Mouse (Mus musculus) liver, embryonic 16.5 days (tissue): ENCODE data around the gene P4htm. TPM values are rescaled to one million over a fixed set of nuclear protein-coding genes. Genes with fewer than 3 reads are reported as not detected.

ENCODE experiments used
- ATAC-seq: fragments of 200-750 bp; cut with Nextera tagmentation; 2 replicates; pipeline ENCODE4 v1.8.0; 2017; ENCODE audit warnings: low read depth, mild to moderate bottlenecking, moderate number of reproducible peaks, moderate library complexity
- H3K27ac ChIP-seq: fragments of 300-500 bp; sonication (generic); 2 replicates; pipeline ENCODE4 v1.5.1; 2014; ENCODE audit warnings: mild to moderate bottlenecking, low read length
- H3K27me3 ChIP-seq: fragments of 300-500 bp; sonication (generic); 2 replicates; pipeline ENCODE4 v1.6.1; 2014; ENCODE audit warnings: low read depth, low read length, mixed read lengths; ENCODE audit not compliant: control insufficient read depth, insufficient read depth
- H3K36me3 ChIP-seq: fragments of 300-500 bp; sonication (generic); 2 replicates; pipeline ENCODE4 v1.6.1; 2014; ENCODE audit warnings: mild to moderate bottlenecking; ENCODE audit not compliant: control insufficient read depth, insufficient read depth
- H3K4me1 ChIP-seq: fragments of 300-500 bp; sonication (generic); 2 replicates; pipeline ENCODE4 v1.6.1; 2014; ENCODE audit warnings: low read depth, low read length, mixed read lengths; ENCODE audit not compliant: control insufficient read depth
- H3K4me2 ChIP-seq: fragments of 300-500 bp; sonication (generic); 2 replicates; pipeline ENCODE4 v1.6.1; 2014; ENCODE audit warnings: low read depth, low read length, mixed read lengths
- H3K4me3 ChIP-seq: fragments of 300-500 bp; sonication (generic); 2 replicates; pipeline ENCODE4 v1.5.1; 2014; ENCODE audit warnings: low read depth, mild to moderate bottlenecking, low read length
- H3K9ac ChIP-seq: fragments of 300-500 bp; sonication (generic); 2 replicates; pipeline ENCODE4 v1.6.1; 2014; ENCODE audit warnings: low read depth, low read length
- H3K9me3 ChIP-seq: fragments of 300-500 bp; sonication (generic); replicated peaks from 2 replicates; pipeline ENCODE4 v1.6.1; 2016; ENCODE audit warnings: low read length; ENCODE audit not compliant: control insufficient read depth
- WGBS: fragments of 180-500 bp; shearing (Covaris S2); extraction: QIAGEN DNeasy Blood & Tissue Kit; methylation state at CpG from one replicate; pipeline ENCODE4 v1.1.7; 2014; ENCODE audit not compliant: insufficient replicate concordance; 5-methylcytosine and 5-hydroxymethylcytosine counted together
- polyA plus RNA-seq: library from polyadenylated mRNA; unstranded; fragments of >200 nt; fragmentation: Nextera tagmentation; extraction: Ambion mirVana; gene quantifications from 2 replicates; pipeline ENCODE4 v1.2.1, GENCODE M21; 2015

The P4htm gene
- polyA plus RNA-seq, 1 experiment from 2014 or later: 0.48 TPM

DNA sequence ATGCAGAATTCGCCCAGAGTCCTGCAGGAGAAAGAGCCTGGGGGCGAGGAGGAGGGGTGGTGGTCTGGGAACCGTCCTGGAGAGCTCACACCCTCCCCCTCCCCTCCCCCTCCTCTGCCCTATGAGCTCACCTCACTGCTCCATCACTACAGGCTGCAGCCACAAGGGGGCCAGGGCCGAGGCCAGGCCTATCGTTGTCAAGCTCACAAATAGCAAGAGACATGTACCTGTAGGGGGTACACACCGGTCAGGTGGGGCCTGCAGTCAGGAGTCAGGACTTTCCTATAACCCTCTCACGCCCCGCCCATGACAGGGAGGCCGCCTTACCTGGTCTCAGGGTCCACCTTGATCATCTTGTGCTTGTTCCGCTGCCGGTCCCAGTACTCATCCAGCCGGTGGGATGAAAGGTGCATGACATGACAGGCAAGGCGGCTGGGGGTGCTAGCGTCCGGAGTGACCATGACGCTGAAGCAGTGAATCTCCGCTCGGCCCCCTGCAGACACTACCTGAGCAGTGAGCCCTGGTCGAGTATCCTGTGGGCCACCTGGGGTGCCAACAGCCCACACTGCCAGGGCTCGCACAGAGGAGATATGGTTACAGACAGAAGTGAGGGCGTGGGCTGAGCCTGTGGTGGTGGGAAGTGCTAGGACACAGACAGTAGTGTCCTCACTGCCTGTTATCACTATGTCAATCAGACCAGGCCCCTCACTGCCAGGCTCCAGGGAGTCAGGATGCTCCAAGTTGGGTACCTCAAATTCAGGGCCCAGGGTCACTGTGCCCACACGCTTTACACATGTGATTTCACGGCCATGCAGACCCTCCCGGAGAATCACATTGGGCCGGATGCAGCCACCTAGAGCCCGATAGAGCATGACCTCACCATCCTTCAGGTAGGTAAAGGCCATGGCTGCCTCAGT lies 23.4 kb downstream of the P4htm start:
- Histone ChIP-seq H3K4me2 (no peak overlapping the region), H3K4me1 (peaks cover 28% of the 10 kb centered on the region), H3K27ac (no peak overlapping the region), H3K36me3 (peaks cover 7% of the 10 kb centered on the region), H3K4me3 (no peak overlapping the region), H3K9ac (no peak overlapping the region), H3K9me3 (no peaks in the 10 kb centered on the region), H3K27me3 (no peaks in the 10 kb centered on the region)
- no peak for ATAC-seq
- 62% methylated on average over 26 of the region's 26 CpGs for WGBS

DNA sequence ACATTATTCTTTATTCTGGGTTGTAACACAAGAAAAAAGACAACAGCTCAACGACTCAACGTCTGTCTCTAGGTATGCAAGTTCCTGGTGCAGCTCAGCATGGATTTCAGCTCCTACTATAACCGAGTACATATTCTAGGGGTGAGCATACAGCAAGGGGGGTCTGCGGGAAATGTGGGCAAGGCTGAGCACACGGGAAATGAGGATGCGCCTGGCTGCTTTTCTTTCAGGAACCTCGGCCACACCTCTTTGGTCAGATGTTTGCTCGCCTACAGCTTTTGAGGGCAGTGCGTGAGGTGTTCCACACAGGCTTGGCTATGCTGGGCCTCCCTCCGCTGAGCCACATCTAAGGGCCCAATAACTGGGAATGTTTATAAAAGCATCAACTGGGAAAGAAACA lies 25.1 kb downstream of the P4htm start:
- Histone ChIP-seq H3K9ac (no peak overlapping the region), H3K4me1 (peaks cover 31% of the 10 kb centered on the region), H3K27ac (no peak overlapping the region), H3K27me3 (no peaks in the 10 kb centered on the region), H3K4me2 (no peak overlapping the region), H3K4me3 (no peak overlapping the region), H3K9me3 (no peaks in the 10 kb centered on the region), H3K36me3 (peaks cover 7% of the 10 kb centered on the region)
- ATAC-seq: no peak
- WGBS: 78% methylated on average over 10 of the region's 10 CpGs

DNA sequence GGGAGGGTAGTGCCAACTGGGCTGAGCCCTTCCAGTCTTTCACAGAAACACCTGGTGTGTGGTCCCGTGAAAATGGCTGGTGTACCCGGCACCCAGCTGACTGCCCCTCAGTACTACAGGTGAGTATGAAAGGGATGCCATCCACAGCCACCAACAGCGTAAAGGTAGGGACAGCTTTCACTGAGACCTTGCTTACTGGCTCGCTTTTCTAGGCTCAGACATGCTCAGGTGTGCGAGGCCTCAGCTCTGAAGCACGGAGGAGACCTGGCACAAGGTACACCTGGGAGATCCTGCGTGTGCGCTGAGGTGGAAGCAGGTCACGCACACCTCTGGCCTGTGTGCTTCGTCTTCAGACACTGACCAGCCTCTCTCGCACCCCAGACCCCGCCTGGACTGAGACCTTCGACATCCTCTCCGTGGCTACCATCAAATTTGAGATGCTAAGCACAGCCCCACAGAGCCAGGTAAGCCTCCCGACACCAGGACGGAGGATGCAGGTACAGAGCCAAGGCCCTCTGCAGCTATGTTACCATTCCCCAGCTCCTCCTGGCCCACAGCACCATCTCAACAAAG lies 26.0 kb downstream of the P4htm start:
- Histone ChIP-seq H3K9me3 (no peaks in the 10 kb centered on the region), H3K4me3 (no peak overlapping the region), H3K27ac (no peak overlapping the region), H3K4me1 (peaks cover 30% of the 10 kb centered on the region), H3K27me3 (no peaks in the 10 kb centered on the region), H3K9ac (no peak overlapping the region), H3K36me3 (peaks cover 7% of the 10 kb centered on the region), H3K4me2 (no peak overlapping the region)
- no peak for ATAC-seq
- WGBS: 86% methylated on average over 16 of the region's 16 CpGs

DNA sequence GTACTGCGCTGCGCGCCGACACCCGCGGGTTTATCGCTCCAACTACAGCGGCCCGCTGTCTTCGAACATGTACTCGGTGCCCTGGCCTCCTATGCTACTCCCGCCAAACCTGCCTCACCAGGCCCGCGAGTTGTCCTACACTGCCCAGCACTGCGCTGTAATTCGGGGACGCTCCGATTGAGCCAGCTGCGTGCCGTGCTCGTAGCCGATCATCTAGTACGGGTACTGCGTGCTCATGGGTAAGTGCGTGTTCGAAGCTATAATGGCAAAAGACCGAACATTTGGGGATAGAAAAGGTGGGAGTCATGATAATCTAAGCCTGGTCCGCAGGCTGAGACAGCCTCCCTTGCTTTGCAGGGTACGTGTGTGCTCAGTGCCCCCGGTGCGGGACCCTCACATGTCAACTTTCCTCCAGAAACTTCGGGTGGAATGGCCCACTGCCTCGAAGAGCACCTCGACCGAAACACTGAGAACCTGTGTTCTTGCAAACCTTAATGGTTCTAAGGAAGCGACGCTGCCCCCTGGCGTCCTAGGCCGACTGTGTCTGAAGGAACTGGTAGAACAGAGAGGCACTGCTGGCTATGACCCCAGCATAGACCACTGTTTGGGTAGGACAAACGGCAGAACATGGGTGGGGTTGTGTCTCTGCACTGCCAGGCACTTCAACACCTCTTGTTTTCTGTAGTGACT lies 27.1 kb downstream of the P4htm start:
- peak overlapping the region; percentile 85 for H3K4me3 ChIP-seq
- H3K4me1 ChIP-seq: peaks cover 40% of the 10 kb centered on the region
- H3K27me3 ChIP-seq: no peaks in the 10 kb centered on the region
- WGBS: 1% methylated on average over 40 of the region's 40 CpGs
- H3K27ac ChIP-seq: peak overlapping the region; percentile 46
- H3K9ac ChIP-seq: peak overlapping the region; percentile 74
- peaks cover 7% of the 10 kb centered on the region for H3K36me3 ChIP-seq
- peak overlapping the region; percentile 96 for H3K4me2 ChIP-seq
- ATAC-seq: peak; percentile 0; the same call in 1 of the 2 replicates
- H3K9me3 ChIP-seq: no peaks in the 10 kb centered on the region

DNA sequence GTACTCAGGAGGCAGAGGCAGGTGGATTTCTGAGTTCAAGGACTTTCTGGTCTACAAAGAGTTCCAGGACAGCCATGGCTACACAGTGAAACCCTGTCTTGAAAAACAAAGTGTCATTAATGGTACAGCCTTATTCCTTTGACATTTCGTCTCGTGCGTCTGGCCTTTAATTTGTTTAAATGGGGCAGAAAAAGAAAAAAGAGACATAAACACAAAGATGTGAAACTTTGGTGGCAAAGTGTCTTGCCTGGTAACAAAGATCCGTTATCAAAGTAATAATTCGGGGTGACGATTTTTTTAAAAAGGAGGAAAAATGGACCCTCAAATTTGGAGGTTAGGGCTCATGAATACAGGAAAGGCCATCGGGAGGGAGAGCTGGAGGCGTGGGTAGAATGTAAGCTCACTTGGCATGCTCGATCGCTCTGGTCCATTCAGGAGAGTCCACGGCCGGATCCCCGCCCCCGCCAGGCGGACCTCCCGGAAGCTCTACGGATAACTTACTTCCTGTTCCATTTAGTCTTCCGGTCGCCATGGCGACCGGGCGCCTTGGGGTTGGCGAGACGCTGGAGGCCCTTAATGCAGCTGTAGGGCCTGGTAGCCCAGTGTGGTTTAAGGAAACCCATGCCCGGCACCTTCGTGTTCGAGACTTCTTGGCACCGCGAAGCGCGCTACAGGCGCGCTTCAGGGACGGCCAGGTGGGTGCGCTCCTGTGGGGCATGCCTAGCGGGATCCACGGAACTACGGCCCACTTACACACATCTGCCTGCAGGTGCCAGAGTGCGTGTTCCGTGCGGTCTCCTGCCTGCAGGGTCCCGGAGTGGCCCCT lies 27.9 kb downstream of the P4htm start, which contains the start of gene Dalrd3:
Gene Dalrd3, plus strand, starts transcription at position 506 of the 826 bp plus-strand sequence.
- peaks cover 7% of the 10 kb centered on the region for H3K36me3 ChIP-seq
- 4% methylated on average over 42 of the region's 42 CpGs for WGBS
- peak within 1 kb of the TSS; percentile 87 for H3K4me3 ChIP-seq
- no peaks in the 10 kb centered on the region for H3K27me3 ChIP-seq
- peak; percentile 62 for ATAC-seq
- peak within 1 kb of the TSS; percentile 96 for H3K4me2 ChIP-seq
- H3K27ac ChIP-seq: peak within 1 kb of the TSS; percentile 46
- no peaks in the 10 kb centered on the region for H3K9me3 ChIP-seq
- peaks cover 40% of the 10 kb centered on the region for H3K4me1 ChIP-seq
- H3K9ac ChIP-seq: peak within 1 kb of the TSS; percentile 74

DNA sequence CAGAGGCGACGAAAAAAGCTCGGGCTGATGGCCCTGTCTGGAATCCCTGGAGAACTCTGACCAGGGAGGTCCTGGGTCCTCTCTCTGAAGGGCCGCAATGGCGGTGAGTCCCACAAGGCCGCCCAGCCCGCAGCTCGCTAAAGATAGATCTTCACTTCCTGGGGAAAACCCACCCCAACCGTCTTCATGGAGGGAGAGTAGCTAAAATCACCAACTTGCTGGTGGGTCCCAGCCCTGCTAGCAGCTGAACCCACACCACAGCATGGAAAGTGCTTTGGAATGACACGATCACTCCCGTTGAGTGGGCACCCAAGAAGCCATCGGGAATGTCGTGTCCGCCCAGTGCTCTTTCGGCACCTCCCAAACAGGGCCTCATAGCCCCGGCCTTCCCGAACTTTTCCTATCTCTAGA lies 29.0 kb downstream of the P4htm start:
- WGBS: 36% methylated on average over 17 of the region's 17 CpGs

DNA sequence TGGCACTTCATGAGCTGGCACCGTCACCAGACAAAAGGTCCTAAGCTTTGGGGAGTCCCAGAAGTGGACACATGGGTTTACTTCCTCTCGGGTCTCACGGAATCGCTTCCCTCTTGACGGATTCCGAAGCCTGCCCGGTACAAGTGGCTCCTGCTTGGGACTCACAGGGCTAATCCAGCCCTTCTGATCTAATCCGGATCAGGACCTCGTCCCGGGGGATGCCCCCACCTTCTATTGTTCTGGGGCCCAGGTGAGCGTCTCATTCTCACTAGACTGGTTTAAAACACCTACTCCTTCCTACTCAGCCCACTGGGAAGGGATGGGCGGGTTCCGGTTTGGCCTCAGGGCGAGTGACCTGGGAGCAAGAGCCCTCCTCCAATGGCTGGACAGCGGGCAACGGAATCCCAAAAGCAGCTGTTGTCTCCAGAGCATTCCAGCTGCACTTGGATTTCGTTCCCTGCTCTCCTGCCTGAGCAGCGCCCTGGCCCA lies 29.5 kb downstream of the P4htm start:
- Histone ChIP-seq H3K4me1 (peaks cover 48% of the 10 kb centered on the region), H3K4me3 (peak overlapping the region; percentile 87), H3K9ac (peak overlapping the region; percentile 84), H3K36me3 (peaks cover 16% of the 10 kb centered on the region), H3K9me3 (no peaks in the 10 kb centered on the region), H3K27ac (peak overlapping the region; percentile 90), H3K4me2 (peak overlapping the region; percentile 96), H3K27me3 (no peaks in the 10 kb centered on the region)
- no peak for ATAC-seq
- 2% methylated on average over 18 of the region's 18 CpGs for WGBS

More for the DNA sequence above, 29.0 kb downstream of the P4htm start:
- H3K4me1 ChIP-seq: peaks cover 46% of the 10 kb centered on the region
- H3K4me3 ChIP-seq: peak overlapping the region; percentile 87
- no peaks in the 10 kb centered on the region for H3K27me3 ChIP-seq
- H3K36me3 ChIP-seq: peaks cover 14% of the 10 kb centered on the region
- ATAC-seq: no peak
- H3K4me2 ChIP-seq: peak overlapping the region; percentile 96
- H3K9me3 ChIP-seq: no peaks in the 10 kb centered on the region
- peak overlapping the region; percentile 90 for H3K27ac ChIP-seq
- H3K9ac ChIP-seq: peak overlapping the region; percentile 84
